Mouse (Mus musculus) neural tube, embryonic 15.5 days (tissue): ENCODE data around the gene Itih2. TPM values are rescaled to one million over a fixed set of nuclear protein-coding genes. Genes with fewer than 3 reads are reported as not detected.

ENCODE experiments used
- ATAC-seq: fragments of 200-750 bp; cut with Nextera tagmentation; 2 replicates; pipeline ENCODE4 v1.8.0; 2017; ENCODE audit warnings: mild to moderate bottlenecking, moderate TSS enrichment, moderate library complexity; ENCODE audit not compliant: low FRiP score
- H3K27ac ChIP-seq: fragments of 300-500 bp; sonication (generic); replicated peaks from 2 replicates; pipeline ENCODE4 v1.5.1; 2015; ENCODE audit warnings: mild to moderate bottlenecking, inconsistent platforms
- H3K27me3 ChIP-seq: fragments of 300-500 bp; sonication (generic); replicated peaks from 2 replicates; pipeline ENCODE4 v1.6.1; 2015; ENCODE audit warnings: inconsistent platforms
- H3K36me3 ChIP-seq: fragments of 300-500 bp; sonication (generic); 2 replicates; pipeline ENCODE4 v1.6.1; 2015; ENCODE audit warnings: inconsistent platforms
- H3K4me1 ChIP-seq: fragments of 300-500 bp; sonication (generic); 2 replicates; pipeline ENCODE4 v1.6.1; 2015; ENCODE audit warnings: inconsistent platforms
- H3K4me2 ChIP-seq: fragments of 300-500 bp; sonication (generic); 2 replicates; pipeline ENCODE4 v1.6.1; 2015; ENCODE audit warnings: inconsistent platforms, mild to moderate bottlenecking, moderate library complexity
- H3K4me3 ChIP-seq: fragments of 300-500 bp; sonication (generic); replicated peaks from 2 replicates; pipeline ENCODE4 v1.5.1; 2015; ENCODE audit warnings: mild to moderate bottlenecking, inconsistent platforms
- H3K9ac ChIP-seq: fragments of 300-500 bp; sonication (generic); replicated peaks from 2 replicates; pipeline ENCODE4 v1.6.1; 2015; ENCODE audit warnings: mild to moderate bottlenecking, inconsistent platforms
- H3K9me3 ChIP-seq: fragments of 300-500 bp; sonication (generic); replicated peaks from 2 replicates; pipeline ENCODE4 v1.6.1; 2016; ENCODE audit warnings: inconsistent platforms
- WGBS: fragments of 180-500 bp; shearing (Covaris S2); methylation state at CpG from one replicate; pipeline ENCODE4 v1.1.7; 2015; ENCODE audit warnings: mixed read lengths; 5-methylcytosine and 5-hydroxymethylcytosine counted together
- polyA plus RNA-seq: library from polyadenylated mRNA; unstranded; fragments of >200 nt; fragmentation: Nextera tagmentation; extraction: Ambion mirVana; gene quantifications from 2 replicates; pipeline ENCODE4 v1.2.1, GENCODE M21; 2015

The Itih2 gene
- polyA plus RNA-seq, 1 experiment from 2014 or later = 2.6 TPM

- H3K27me3 ChIP-seq = no peaks in the 10 kb centered on the region; the same call in 1 of the 2 replicates
- 31% methylated on average over 8 of the region's 8 CpGs for WGBS
- no peak overlapping the region for H3K4me2 ChIP-seq
- ATAC-seq = peak; percentile 79
- no peak overlapping the region for H3K27ac ChIP-seq
- no peak overlapping the region for H3K9ac ChIP-seq
- H3K36me3 ChIP-seq = no peaks in the 10 kb centered on the region
- no peaks in the 10 kb centered on the region for H3K9me3 ChIP-seq
- no peaks in the 10 kb centered on the region for H3K4me1 ChIP-seq
- H3K4me3 ChIP-seq = no peak overlapping the region
These were observed 11.6 kb upstream of the Itih2 start for GRCm38 (mm10) chr2:10142472-10143454.

DNA sequence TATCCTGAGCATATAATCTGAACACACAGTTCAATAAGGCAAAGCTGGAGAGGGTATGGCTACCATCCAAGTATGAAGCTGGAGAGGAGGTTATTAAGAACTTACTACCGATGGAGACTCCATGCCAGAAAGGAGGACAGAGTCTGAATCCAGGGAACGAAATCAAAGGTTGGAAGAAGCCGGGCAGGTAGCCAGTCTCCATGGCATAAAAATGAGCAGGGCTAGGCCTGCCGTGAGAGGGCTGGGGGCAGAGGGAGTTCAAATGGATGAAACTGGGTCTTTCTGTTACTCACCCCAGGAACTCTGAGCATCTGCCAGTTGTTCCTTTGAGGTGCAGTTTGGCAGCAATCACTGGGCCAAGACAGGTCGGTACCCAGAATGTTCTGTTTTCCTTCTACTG, 9.3 kb upstream of the Itih2 start:
- H3K9ac ChIP-seq = no peak overlapping the region
- no peak overlapping the region for H3K4me2 ChIP-seq
- no peak overlapping the region for H3K4me3 ChIP-seq
- no peaks in the 10 kb centered on the region for H3K4me1 ChIP-seq
- WGBS = 71% methylated on average over 5 of the region's 5 CpGs
- no peaks in the 10 kb centered on the region; the same call in 1 of the 2 replicates for H3K27me3 ChIP-seq
- no peaks in the 10 kb centered on the region for H3K9me3 ChIP-seq
- no peaks in the 10 kb centered on the region for H3K36me3 ChIP-seq
- ATAC-seq = no peak
- no peak overlapping the region for H3K27ac ChIP-seq

DNA sequence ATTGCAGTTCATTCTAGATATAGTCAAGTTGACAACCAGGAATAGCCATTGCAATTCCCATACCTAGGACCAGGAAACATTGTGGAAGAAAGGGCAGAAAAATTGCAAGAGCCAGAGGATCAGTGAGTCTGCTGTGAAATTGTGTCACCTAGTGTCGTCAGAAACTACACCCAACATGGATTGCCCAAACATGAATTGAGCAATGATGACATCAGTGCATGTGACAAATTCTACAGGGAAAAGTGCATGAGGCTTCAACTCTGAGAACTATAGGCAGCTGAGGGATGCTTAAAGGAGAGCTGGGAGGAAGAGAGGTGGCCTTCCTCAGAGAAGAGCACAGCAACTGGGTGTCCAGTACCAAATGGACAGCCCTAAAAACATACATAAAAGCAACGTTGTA, 6.1 kb upstream of the Itih2 start:
- 88% methylated on average over 2 of the region's 2 CpGs for WGBS
- H3K27ac ChIP-seq = no peak overlapping the region
- no peak for ATAC-seq

DNA sequence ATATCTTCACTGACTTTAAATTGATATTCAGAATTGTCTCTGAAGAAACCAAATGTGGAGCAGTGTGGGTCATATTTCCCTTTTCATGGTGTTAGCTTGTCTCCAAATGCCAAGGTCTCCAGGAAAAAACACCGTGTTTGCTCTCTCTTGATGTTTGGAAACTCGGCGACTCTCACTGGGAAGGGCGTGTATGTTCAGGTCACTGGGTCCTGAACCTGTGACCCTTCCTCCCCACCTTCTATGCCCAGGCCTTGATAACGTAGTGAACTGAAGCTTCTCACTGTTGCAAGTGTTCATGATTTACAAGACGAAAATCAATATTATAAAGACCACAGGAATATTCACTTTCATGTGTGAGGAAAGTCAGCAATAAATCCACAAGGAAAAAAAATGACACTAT, 2.7 kb upstream of the Itih2 start:
- H3K9ac ChIP-seq = no peak overlapping the region
- H3K27ac ChIP-seq = no peak overlapping the region
- H3K27me3 ChIP-seq = no peaks in the 10 kb centered on the region
- no peak overlapping the region for H3K4me2 ChIP-seq
- no peaks in the 10 kb centered on the region for H3K4me1 ChIP-seq
- ATAC-seq = no peak
- H3K4me3 ChIP-seq = no peak overlapping the region
- WGBS = 83% methylated on average over 6 of the region's 6 CpGs
- no peaks in the 10 kb centered on the region for H3K36me3 ChIP-seq
- no peaks in the 10 kb centered on the region for H3K9me3 ChIP-seq

More for the DNA sequence above, 6.1 kb upstream of the Itih2 start:
- Histone ChIP-seq H3K9ac (no peak overlapping the region), H3K4me2 (no peak overlapping the region), H3K9me3 (no peaks in the 10 kb centered on the region), H3K36me3 (no peaks in the 10 kb centered on the region), H3K4me1 (no peaks in the 10 kb centered on the region), H3K27me3 (no peaks in the 10 kb centered on the region; the same call in 1 of the 2 replicates), H3K4me3 (no peak overlapping the region)

GRCm38 (mm10) chr2:10132128-10132527, 932 bp upstream of the Itih2 start:
- no peaks in the 10 kb centered on the region for H3K9me3 ChIP-seq
- H3K4me3 ChIP-seq = no peak overlapping the region
- H3K9ac ChIP-seq = no peak overlapping the region
- H3K4me2 ChIP-seq = no peak overlapping the region
- ATAC-seq = no peak
- H3K36me3 ChIP-seq = no peaks in the 10 kb centered on the region
- H3K27me3 ChIP-seq = no peaks in the 10 kb centered on the region
- 83% methylated on average over 1 of the region's 1 CpGs for WGBS
- no peaks in the 10 kb centered on the region for H3K4me1 ChIP-seq
- H3K27ac ChIP-seq = no peak overlapping the region

DNA sequence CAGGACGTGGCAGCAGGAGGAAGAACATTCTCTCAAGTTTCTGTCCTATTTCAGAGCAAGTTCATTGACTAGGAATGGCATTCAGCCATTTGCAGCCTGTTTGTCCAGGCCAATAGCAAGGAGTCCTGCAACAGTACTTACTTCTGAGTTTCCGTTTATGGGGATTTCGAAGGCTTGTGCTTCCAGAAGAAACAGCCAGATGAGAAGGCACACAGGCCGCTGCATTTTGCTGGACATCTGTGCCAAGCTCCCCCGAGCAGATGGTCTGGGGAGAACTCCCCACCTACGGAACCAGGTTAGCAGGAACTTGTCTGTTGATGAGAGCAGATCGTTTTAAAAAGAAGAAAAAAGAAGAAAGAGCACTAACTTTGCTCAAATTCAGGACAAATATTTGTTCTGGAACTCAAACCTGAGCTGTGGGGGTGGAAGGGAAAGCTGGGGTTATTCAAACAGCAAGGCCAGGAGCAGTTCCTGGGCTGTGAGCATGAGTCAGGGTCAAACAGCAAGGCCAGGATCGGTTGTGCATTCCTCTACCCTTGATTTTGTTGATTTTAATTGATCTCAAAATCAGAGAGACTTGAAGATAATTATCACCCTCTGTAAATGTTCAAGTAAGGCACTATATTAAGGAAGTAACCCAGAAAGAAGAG, 730 bp downstream of the Itih2 start:
- no peaks in the 10 kb centered on the region for H3K27me3 ChIP-seq
- ATAC-seq = no peak
- H3K9me3 ChIP-seq = no peaks in the 10 kb centered on the region
- H3K9ac ChIP-seq = no peak overlapping the region
- H3K36me3 ChIP-seq = no peaks in the 10 kb centered on the region
- H3K4me1 ChIP-seq = no peaks in the 10 kb centered on the region
- H3K27ac ChIP-seq = no peak overlapping the region
- no peak overlapping the region for H3K4me2 ChIP-seq
- H3K4me3 ChIP-seq = no peak overlapping the region
- WGBS = 75% methylated on average over 8 of the region's 8 CpGs

GRCm38 (mm10) chr2:10128571-10128970, 2.6 kb downstream of the Itih2 start:
- H3K36me3 ChIP-seq = no peaks in the 10 kb centered on the region
- no peaks in the 10 kb centered on the region for H3K4me1 ChIP-seq
- H3K27ac ChIP-seq = no peak overlapping the region
- no peaks in the 10 kb centered on the region for H3K27me3 ChIP-seq
- no peak overlapping the region for H3K9ac ChIP-seq
- H3K4me3 ChIP-seq = no peak overlapping the region
- H3K4me2 ChIP-seq = no peak overlapping the region
- ATAC-seq = no peak
- 83% methylated on average over 4 of the region's 4 CpGs for WGBS
- H3K9me3 ChIP-seq = no peaks in the 10 kb centered on the region

GRCm38 (mm10) chr2:10127471-10127870, 3.7 kb downstream of the Itih2 start:
- Histone ChIP-seq H3K4me2 (no peak overlapping the region), H3K36me3 (no peaks in the 10 kb centered on the region), H3K4me3 (no peak overlapping the region), H3K9me3 (no peaks in the 10 kb centered on the region), H3K4me1 (no peaks in the 10 kb centered on the region), H3K9ac (no peak overlapping the region), H3K27me3 (no peaks in the 10 kb centered on the region), H3K27ac (no peak overlapping the region)
- no peak for ATAC-seq
- 95% methylated on average over 5 of the region's 5 CpGs for WGBS

GRCm38 (mm10) chr2:10126122-10126521, 5.1 kb downstream of the Itih2 start:
- H3K4me3 ChIP-seq = no peak overlapping the region
- no peak for ATAC-seq
- no peak overlapping the region for H3K9ac ChIP-seq
- H3K27ac ChIP-seq = no peak overlapping the region
- no peaks in the 10 kb centered on the region for H3K27me3 ChIP-seq
- H3K4me2 ChIP-seq = no peak overlapping the region
- no peaks in the 10 kb centered on the region for H3K4me1 ChIP-seq
- H3K9me3 ChIP-seq = no peaks in the 10 kb centered on the region
- no peaks in the 10 kb centered on the region for H3K36me3 ChIP-seq
- WGBS = 90% methylated on average over 4 of the region's 4 CpGs

- no peaks in the 10 kb centered on the region for H3K9me3 ChIP-seq
- no peaks in the 10 kb centered on the region for H3K4me1 ChIP-seq
- H3K4me3 ChIP-seq = no peak overlapping the region
- 72% methylated on average over 3 of the region's 3 CpGs for WGBS
- H3K36me3 ChIP-seq = no peaks in the 10 kb centered on the region
- H3K27ac ChIP-seq = no peak overlapping the region
- no peak overlapping the region for H3K9ac ChIP-seq
- H3K4me2 ChIP-seq = no peak overlapping the region
- H3K27me3 ChIP-seq = no peaks in the 10 kb centered on the region
- ATAC-seq = no peak
These were observed 9.4 kb downstream of the Itih2 start for GRCm38 (mm10) chr2:10121826-10122225.

GRCm38 (mm10) chr2:10119276-10119675, 11.9 kb downstream of the Itih2 start:
- Histone ChIP-seq H3K36me3 (no peaks in the 10 kb centered on the region), H3K4me1 (no peaks in the 10 kb centered on the region), H3K9me3 (no peaks in the 10 kb centered on the region), H3K9ac (no peak overlapping the region), H3K4me3 (no peak overlapping the region), H3K27me3 (no peaks in the 10 kb centered on the region), H3K27ac (no peak overlapping the region), H3K4me2 (no peak overlapping the region)
- 83% methylated on average over 8 of the region's 8 CpGs for WGBS
- ATAC-seq = no peak

DNA sequence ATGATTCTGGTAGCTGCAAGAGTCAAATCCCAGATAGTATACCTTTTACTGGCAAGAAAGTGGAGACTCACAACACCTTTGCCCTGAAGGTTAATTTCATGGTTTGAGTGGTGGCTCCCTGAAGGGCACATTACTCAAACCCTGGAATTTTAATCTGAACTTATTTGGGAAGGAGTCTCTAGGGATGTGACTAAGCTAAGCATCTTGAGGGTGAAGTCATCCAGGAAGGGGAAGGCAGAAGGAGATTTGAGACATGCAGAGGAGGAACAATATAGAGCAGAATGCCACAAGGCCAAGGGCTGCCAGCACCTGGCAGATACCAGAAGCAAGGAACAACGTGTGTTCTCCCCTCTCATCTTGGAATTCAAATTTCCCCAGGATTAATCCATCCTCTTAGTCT, 12.4 kb downstream of the Itih2 start:
- H3K36me3 ChIP-seq = no peaks in the 10 kb centered on the region
- no peak overlapping the region for H3K4me2 ChIP-seq
- H3K4me3 ChIP-seq = no peak overlapping the region
- ATAC-seq = no peak
- H3K9ac ChIP-seq = no peak overlapping the region
- no peaks in the 10 kb centered on the region for H3K4me1 ChIP-seq
- H3K27ac ChIP-seq = no peak overlapping the region
- H3K9me3 ChIP-seq = no peaks in the 10 kb centered on the region
- 88% methylated on average over 1 of the region's 1 CpGs for WGBS
- H3K27me3 ChIP-seq = no peaks in the 10 kb centered on the region
